Mouse (Mus musculus) intestine, embryonic 15.5 days (tissue): ENCODE results near the gene Mterf1a. TPM values are rescaled to one million over a fixed set of nuclear protein-coding genes. Genes with fewer than 3 reads are reported as not detected.
"Not testable (repeated sequence)": the region's sequence is repeated elsewhere in the genome, so short reads cannot be mapped to it uniquely, and the experiment has no call there.

Experiments
- ATAC-seq: fragments of 200-750 bp; cut with Nextera tagmentation; 2 replicates; pipeline ENCODE4 v1.8.0; 2017; ENCODE audit warnings: moderate TSS enrichment, moderate library complexity
- H3K27ac ChIP-seq: fragments of 300-500 bp; sonication (generic); 2 replicates; pipeline ENCODE4 v1.5.1; 2015; ENCODE audit warnings: mild to moderate bottlenecking, inconsistent platforms
- H3K27me3 ChIP-seq: fragments of 300-500 bp; sonication (generic); replicated peaks from 2 replicates; pipeline ENCODE4 v1.6.1; 2015; ENCODE audit warnings: inconsistent platforms
- H3K36me3 ChIP-seq: fragments of 300-500 bp; sonication (generic); 2 replicates; pipeline ENCODE4 v1.6.1; 2015; ENCODE audit warnings: inconsistent platforms
- H3K4me1 ChIP-seq: fragments of 300-500 bp; sonication (generic); replicated peaks from 2 replicates; pipeline ENCODE4 v1.6.1; 2015; ENCODE audit warnings: inconsistent platforms
- H3K4me2 ChIP-seq: fragments of 300-500 bp; sonication (generic); replicated peaks from 2 replicates; pipeline ENCODE4 v1.6.1; 2015; ENCODE audit warnings: mild to moderate bottlenecking, inconsistent platforms
- H3K4me3 ChIP-seq: fragments of 300-500 bp; sonication (generic); replicated peaks from 2 replicates; pipeline ENCODE4 v1.5.1; 2015; ENCODE audit warnings: inconsistent platforms
- H3K9ac ChIP-seq: fragments of 300-500 bp; sonication (generic); 2 replicates; pipeline ENCODE4 v1.6.1; 2015; ENCODE audit warnings: inconsistent platforms
- H3K9me3 ChIP-seq: fragments of 300-500 bp; sonication (generic); 2 replicates; pipeline ENCODE4 v1.6.1; 2016; ENCODE audit warnings: inconsistent platforms
- WGBS: fragments of 180-500 bp; shearing (Covaris S2); methylation state at CpG from one replicate; pipeline ENCODE4 v1.1.7; 2015; 5-methylcytosine and 5-hydroxymethylcytosine counted together
- polyA plus RNA-seq: library from polyadenylated mRNA; unstranded; fragments of >200 nt; fragmentation: Nextera tagmentation; extraction: Ambion mirVana; gene quantifications from 2 replicates; pipeline ENCODE4 v1.2.1, GENCODE M21; 2015

Gene Mterf1a
- polyA plus RNA-seq, 1 experiment from 2014 or later, result 9.0 TPM

DNA sequence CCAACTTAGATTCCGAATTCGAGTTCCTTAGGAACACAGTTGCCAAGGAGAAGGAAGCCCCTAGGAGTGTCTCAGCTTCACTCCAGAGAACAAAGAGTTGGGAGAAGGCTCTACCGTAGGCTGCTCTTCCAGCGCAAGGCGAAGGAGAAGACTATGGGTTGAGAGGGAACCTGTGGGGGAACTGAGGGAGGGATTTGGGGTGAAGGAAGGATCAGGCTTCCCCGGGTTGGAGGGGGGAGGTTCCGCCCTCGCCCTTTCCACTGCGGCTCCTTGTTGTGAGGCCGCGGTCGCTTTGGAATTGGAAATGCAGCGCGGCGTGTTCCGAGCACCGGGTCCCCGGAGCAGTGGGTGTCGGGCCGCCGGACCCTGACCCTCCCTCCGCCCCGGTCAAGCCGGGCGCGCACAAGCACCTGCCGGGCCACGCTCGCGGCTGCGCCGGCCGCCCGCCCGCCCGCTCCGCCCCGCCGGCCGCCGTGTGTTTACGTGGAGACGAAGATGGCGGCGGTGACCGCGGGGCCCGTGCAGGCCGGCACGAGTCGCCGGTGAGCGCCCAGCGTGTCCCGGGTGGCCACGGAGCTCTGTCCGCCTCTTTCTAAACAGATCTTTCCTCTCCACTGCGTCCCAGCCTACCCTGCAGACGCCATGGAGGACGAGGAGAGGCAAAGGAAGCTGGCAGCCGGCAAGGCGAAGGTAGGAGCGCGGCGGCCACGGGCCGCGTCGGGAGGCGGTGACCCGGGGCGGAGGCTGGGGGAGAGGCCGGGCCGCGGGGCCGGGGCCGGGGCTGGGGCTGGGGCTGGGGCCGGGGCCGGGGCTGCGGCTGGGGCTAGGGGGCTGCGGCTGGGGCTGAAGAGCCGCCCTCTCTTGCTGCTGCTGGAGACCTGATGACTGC, 34.3 kb upstream of the Mterf1a start, which contains the start of gene Akap9:
Akap9 (plus strand) TSS at position 254 of the 889 bp plus-strand sequence.
- Histone ChIP-seq H3K9ac (peak within 1 kb of the TSS; percentile 91), H3K36me3 (no peaks in the 10 kb centered on the region), H3K4me2 (peak within 1 kb of the TSS; percentile 76), H3K9me3 (no peaks in the 10 kb centered on the region), H3K27me3 (no peaks in the 10 kb centered on the region), H3K27ac (peak within 1 kb of the TSS; percentile 89), H3K4me3 (peak within 1 kb of the TSS; percentile 88), H3K4me1 (peaks cover 10% of the 10 kb centered on the region; the same call in 1 of the 2 replicates)
- ATAC-seq, result peak; percentile 93
- WGBS, result under 1% methylated on average over 72 of the region's 82 CpGs

GRCm38 (mm10) chr5:3926666-3927065, 32.9 kb upstream of the Mterf1a start:
- ATAC-seq, result no peak
- H3K9ac ChIP-seq, result no peak overlapping the region
- H3K4me3 ChIP-seq, result no peak overlapping the region
- peaks cover 10% of the 10 kb centered on the region; the same call in 1 of the 2 replicates for H3K4me1 ChIP-seq
- no peaks in the 10 kb centered on the region for H3K36me3 ChIP-seq
- no peaks in the 10 kb centered on the region for H3K27me3 ChIP-seq
- H3K27ac ChIP-seq, result no peak overlapping the region
- 47% methylated on average over 4 of the region's 4 CpGs for WGBS
- no peaks in the 10 kb centered on the region for H3K9me3 ChIP-seq
- no peak overlapping the region for H3K4me2 ChIP-seq

GRCm38 (mm10) chr5:3922350-3922749, 28.6 kb upstream of the Mterf1a start:
- Histone ChIP-seq H3K4me3 (no peak overlapping the region), H3K4me1 (no peaks in the 10 kb centered on the region), H3K9ac (no peak overlapping the region), H3K9me3 (no peaks in the 10 kb centered on the region), H3K27ac (no peak overlapping the region), H3K4me2 (no peak overlapping the region), H3K36me3 (no peaks in the 10 kb centered on the region), H3K27me3 (no peaks in the 10 kb centered on the region)
- no peak for ATAC-seq
- 84% methylated on average over 2 of the region's 2 CpGs for WGBS

DNA sequence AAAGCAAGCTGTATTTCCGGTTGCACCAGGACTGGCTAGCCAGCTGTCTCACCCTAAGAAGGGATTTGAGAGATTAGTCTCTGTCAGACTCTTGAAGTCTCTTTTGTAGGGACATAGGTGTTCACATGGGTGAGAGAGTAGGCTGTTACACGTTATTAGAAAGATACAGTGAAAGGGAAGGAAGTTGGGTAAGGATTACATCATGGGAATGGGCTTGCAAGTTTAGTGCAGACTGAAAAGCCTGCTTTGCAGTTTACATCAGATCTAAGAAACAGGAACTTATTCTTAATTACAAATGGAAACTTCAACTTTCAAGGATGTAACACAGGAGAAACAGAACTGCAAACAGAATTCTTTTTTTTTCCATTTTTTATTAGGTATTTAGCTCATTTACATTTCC, 11.7 kb upstream of the Mterf1a start:
- H3K9ac ChIP-seq, result no peak overlapping the region
- no peak for ATAC-seq
- H3K9me3 ChIP-seq, result no peaks in the 10 kb centered on the region
- H3K4me2 ChIP-seq, result no peak overlapping the region
- WGBS, result 68% methylated on average over 2 of the region's 2 CpGs
- H3K27ac ChIP-seq, result no peak overlapping the region
- H3K4me3 ChIP-seq, result no peak overlapping the region
- no peaks in the 10 kb centered on the region for H3K4me1 ChIP-seq
- no peaks in the 10 kb centered on the region for H3K27me3 ChIP-seq
- H3K36me3 ChIP-seq, result no peaks in the 10 kb centered on the region

GRCm38 (mm10) chr5:3894294-3894619, 524 bp upstream of the Mterf1a start:
- not testable (repeated sequence) for H3K4me3 ChIP-seq, H3K27ac ChIP-seq, H3K36me3 ChIP-seq, H3K4me2 ChIP-seq, H3K9me3 ChIP-seq, H3K27me3 ChIP-seq, H3K4me1 ChIP-seq, H3K9ac ChIP-seq, ATAC-seq
- 93% methylated on average over 4 of the region's 4 CpGs for WGBS

GRCm38 (mm10) chr5:3889201-3889600, 4.5 kb downstream of the Mterf1a start:
- Histone ChIP-seq H3K27ac (no peak overlapping the region), H3K36me3 (no peaks in the 10 kb centered on the region), H3K27me3 (no peaks in the 10 kb centered on the region), H3K9me3 (no peaks in the 10 kb centered on the region), H3K4me3 (no peak overlapping the region), H3K4me2 (no peak overlapping the region), H3K4me1 (0 out of 2 replicates have a peak, but pooled peaks cover 2% of the 10 kb centered on the region), H3K9ac (no peak overlapping the region)
- ATAC-seq, result no peak

DNA sequence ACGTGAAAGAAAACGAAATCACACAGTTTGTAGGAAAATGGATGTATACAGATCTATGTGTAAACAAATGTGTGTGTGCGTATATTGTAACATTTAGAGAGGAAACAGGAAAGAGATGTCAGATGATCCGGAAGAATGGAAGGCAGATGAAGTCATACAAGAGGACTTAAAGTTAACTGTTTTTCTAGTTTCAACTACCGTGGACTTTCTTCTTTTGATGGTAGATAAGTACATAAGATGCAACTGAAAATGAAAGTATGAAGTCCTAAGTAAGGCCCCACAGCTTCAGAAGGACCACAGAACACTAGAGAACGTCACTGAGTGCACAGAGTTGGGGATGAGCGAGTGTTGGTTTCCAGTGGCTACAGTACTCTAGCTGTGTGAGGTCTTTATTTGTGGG, 6.9 kb downstream of the Mterf1a start:
- 81% methylated on average over 7 of the region's 7 CpGs for WGBS
- not testable (repeated sequence) for H3K27ac ChIP-seq, H3K4me3 ChIP-seq, H3K4me2 ChIP-seq, H3K27me3 ChIP-seq, H3K36me3 ChIP-seq, ATAC-seq, H3K9me3 ChIP-seq, H3K9ac ChIP-seq, H3K4me1 ChIP-seq

- 82% methylated on average over 3 of the region's 3 CpGs for WGBS
- Histone ChIP-seq H3K4me1 (no peaks in the 10 kb centered on the region), H3K4me3 (no peak overlapping the region), H3K9me3 (no peaks in the 10 kb centered on the region), H3K27ac (no peak overlapping the region), H3K4me2 (no peak overlapping the region), H3K9ac (no peak overlapping the region), H3K36me3 (no peaks in the 10 kb centered on the region), H3K27me3 (no peaks in the 10 kb centered on the region)
- no peak for ATAC-seq
These were observed 20.2 kb downstream of the Mterf1a start for GRCm38 (mm10) chr5:3873485-3873884.

- Histone ChIP-seq H3K27me3 (no peaks in the 10 kb centered on the region), H3K9ac (no peak overlapping the region), H3K9me3 (no peaks in the 10 kb centered on the region), H3K36me3 (no peaks in the 10 kb centered on the region), H3K4me1 (no peaks in the 10 kb centered on the region), H3K27ac (no peak overlapping the region), H3K4me3 (no peak overlapping the region), H3K4me2 (no peak overlapping the region)
- no peak for ATAC-seq
- WGBS, result 71% methylated on average over 1 of the region's 1 CpGs
These were observed 21.4 kb downstream of the Mterf1a start for GRCm38 (mm10) chr5:3872348-3872747.

GRCm38 (mm10) chr5:3870161-3870560, 23.6 kb downstream of the Mterf1a start:
- Histone ChIP-seq H3K4me1 (no peaks in the 10 kb centered on the region), H3K9me3 (no peaks in the 10 kb centered on the region)
- 54% methylated on average over 4 of the region's 4 CpGs for WGBS

DNA sequence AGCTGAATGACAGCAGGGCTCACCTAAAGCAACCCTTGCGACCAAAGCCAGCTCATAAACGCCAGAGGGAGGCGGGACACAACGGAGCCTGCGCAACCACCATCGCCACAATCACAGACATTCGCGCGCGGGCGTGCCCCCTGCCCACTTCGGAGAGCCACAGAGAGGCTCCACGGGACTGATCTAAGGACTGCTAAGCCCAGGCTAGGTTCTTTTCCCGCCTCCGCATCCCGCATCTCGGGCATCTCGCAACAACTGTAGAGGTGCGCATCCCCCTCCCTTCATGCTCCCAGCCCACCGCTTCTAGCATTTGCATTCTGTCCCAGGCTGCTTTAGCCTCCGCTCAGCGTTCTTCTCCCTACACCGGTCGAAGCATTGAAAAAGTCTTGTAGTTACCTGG, 48.7 kb downstream of the Mterf1a start, which contains the start of gene Lrrd1:
Lrrd1 (plus strand) TSS at position 148 of the 400 bp plus-strand sequence.
- no peak for ATAC-seq
- Histone ChIP-seq H3K36me3 (no peaks in the 10 kb centered on the region), H3K4me2 (peak within 1 kb of the TSS; percentile 67), H3K9ac (no peak within 1 kb of the TSS), H3K4me3 (peak within 1 kb of the TSS; percentile 28), H3K9me3 (no peaks in the 10 kb centered on the region), H3K27ac (no peak within 1 kb of the TSS), H3K27me3 (no peaks in the 10 kb centered on the region), H3K4me1 (peaks cover 4% of the 10 kb centered on the region; the same call in 1 of the 2 replicates)
- 7% methylated on average over 24 of the region's 24 CpGs for WGBS

More at GRCm38 (mm10) chr5:3870161-3870560, 23.6 kb downstream of the Mterf1a start:
- Histone ChIP-seq H3K4me3 (no peak overlapping the region), H3K36me3 (no peaks in the 10 kb centered on the region), H3K4me2 (no peak overlapping the region), H3K9ac (no peak overlapping the region), H3K27ac (no peak overlapping the region), H3K27me3 (no peaks in the 10 kb centered on the region)
- no peak for ATAC-seq
